Mouse (Mus musculus) ES-E14 (cell line): ENCODE measurements at regions not wholly inside any gene's neighbourhood (a gene's known extent, or its start where the extent isn't known, plus 50 kb on each side); places are given as distances from the start of the nearest gene placed in this dataset.

Experiments used
- CHD2 ChIP-seq: IDR thresholded peaks from 2 replicates; pipeline ENCODE4 v1.6.1; 2014; ENCODE audit warnings: mild to moderate bottlenecking, low read depth, low read length, inconsistent platforms
- ZC3H11A ChIP-seq: IDR thresholded peaks from 2 replicates; pipeline ENCODE4 v1.6.1; 2012; ENCODE audit warnings: low read depth, mild to moderate bottlenecking, inconsistent platforms, low read length, borderline replicate concordance

DNA sequence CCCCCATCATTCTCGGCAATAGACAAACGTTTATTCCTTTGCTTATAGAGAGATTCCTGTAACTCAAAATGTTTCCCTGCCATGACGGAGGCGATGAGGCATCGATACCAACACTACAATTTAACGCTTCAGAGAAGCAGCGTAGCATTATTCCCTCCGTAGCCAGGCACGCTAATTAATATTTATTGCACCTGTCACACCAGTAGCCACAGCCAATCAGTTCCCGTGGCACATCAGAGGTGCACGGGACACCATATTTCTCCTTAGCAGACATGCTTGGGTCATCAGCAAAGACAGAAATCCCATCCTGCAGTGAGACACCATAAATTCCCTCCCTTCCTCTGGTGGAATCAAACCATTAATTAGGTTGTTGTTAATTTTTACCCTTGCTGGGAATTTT is 399.8 kb upstream of the Tmpo start:
- TF ChIP-seq ZC3H11A (no peak), CHD2 (no peak)
